Mouse (Mus musculus): ENCODE data around the gene Soga3.

Gene Soga3

DNA sequence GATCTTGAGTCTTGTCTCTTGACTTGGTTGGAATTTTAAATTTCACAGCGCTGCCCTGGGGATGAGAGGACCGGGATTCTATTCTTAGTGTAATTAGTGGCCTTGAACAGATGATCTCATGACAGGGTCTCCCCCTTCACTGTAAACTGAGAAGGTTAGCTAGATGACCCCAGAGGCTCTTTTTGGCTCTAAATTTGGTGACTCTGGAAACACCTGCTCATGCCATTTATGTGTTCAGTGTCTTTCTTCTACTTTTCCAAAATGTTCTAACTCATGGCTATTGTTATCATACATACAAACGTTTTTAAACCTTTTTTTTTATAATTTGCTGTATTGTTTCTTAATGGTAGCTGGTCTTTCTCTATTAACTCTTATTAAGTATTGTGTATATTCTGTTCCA, 65.1 kb downstream of the Soga3 start:
- no peak for DNase-seq (ENCODE audit: low spot score in 2 of 2)

DNA sequence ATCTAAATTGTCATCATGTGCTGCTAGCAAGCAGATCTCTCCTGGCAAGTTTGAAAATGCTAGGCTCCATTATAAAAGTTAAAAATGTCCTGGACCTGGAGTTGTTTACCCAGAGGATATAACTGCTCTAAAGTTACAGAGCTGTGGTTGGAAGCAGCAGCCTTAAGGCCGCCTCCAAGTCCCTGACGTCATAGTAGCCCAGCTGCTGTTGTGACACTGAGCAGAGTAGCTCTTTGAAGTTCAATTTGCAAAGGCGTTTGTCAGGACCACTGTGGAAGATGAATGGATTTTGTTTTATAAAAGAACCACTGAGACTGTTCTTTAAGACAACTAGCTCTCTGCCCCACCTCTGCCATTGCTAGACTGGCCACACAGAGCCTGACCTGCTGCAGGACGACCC, 67.8 kb downstream of the Soga3 start, which contains the start of gene 9330159F19Rik:
Gene 9330159F19Rik, plus strand, starts transcription at position 154 of the 400 bp plus-strand sequence.
- peak in 1 of 2 experiments; percentile 60 for DNase-seq (ENCODE audit: low spot score in 2 of 2)

DNA sequence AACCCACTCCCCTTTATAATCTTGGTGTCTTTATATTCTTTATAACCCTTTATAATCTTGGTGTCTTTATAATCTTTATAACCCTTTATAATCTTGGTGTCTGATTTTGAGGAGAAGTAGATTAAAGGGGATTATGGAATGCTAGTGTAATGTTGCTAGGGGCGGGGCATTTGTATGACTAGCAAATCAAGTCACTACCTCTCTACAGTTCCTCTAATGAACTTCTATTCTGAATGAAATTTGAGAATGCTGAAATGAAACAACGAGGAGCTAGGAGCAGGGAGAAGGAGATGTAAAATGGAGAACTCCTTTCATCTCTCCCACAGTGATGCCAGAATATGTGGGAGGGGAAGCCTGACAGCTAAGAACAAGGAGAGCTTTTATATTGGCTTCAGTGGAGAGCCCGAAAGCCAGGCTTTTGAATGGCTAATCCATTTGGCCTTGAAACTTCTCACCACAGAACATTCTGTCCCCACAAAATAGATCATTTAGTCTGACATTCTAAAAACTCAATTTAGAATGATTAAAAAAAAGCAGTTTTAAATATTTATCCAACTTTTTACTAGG, 70.0 kb downstream of the Soga3 start:
- no peak for DNase-seq (ENCODE audit: low spot score in 2 of 2)

DNA sequence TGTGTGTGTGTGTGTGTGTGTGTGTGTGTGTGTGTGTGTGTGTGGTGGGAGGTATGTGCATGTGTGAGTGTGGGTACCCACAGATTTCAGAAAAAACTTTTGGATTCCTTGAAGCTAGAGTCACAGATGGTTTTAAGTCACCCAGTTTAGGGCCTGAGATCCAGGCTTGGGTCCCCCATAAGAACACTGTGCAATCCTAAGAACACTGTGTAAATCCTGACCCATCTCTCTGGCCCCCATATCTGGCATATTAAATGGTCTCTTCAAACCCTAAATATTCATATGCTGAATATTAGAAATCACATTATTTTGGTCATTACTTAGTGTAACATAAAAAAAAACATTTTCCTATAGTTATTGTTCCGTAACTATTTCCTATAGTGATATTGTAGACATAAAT, 73.3 kb downstream of the Soga3 start:
- DNase-seq (ENCODE audit: low spot score in 2 of 2), result no peak

DNA sequence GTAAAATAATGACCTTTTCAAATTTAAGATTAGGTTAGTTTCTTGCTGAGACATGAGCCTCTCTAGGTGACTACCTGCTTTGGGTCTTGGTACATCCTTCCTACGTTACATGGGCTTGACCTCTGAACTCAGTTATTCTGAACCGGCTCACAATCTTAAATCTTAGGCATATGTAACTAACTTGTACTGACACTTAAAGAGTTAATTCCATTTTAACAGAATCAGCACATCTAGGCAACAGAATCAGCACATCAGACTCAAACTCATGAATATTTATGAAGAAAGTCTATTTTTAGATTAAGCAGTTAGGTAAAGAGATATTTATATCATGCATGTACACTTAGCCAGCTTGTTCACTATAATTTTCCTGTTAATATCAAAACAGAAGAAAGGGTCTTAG, 73.8 kb downstream of the Soga3 start:
- DNase-seq (ENCODE audit: low spot score in 2 of 2), result no peak

DNA sequence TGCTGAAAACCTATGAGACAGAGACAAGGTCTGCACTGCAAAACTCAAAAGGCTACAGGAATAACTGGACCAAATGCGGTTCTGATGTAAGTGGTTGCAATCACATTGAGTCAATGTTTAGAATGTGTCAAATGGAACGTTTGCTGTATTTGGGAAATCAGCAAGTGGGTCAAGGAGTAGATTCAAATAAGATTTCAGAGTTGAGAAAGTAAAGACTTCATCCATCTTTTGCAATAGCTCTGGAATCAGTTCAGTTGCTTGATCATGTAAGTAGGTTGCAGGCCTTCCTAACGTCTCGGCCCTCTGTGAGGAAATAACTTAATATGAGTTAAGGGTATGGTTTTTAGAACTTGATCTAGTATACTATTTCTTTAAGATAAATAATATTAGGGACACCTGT, 81.7 kb downstream of the Soga3 start:
- no peak for DNase-seq (ENCODE audit: low spot score in 2 of 2)

DNA sequence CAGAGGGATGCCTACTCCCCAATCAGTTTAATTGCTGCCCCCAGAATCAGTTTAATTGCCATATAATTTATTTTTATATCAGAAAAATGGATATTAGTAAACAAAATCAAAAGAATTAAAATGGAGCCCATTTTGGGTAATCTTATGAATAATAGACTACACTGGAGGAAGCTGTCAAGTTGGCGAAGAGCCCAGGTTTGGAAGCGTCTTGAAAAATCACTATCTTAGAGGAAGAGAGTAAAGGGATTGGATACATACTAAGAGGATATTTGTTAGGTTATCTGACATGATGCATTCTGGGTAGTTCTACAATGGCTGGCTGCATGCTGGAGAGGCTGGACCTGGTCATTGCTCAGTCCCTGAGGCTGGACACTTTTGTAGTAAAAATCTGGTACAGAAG, 87.6 kb downstream of the Soga3 start:
- no peak for DNase-seq (ENCODE audit: low spot score in 2 of 2)
